Mouse (Mus musculus) left cerebral cortex, postnatal 4 days (tissue): ENCODE results near the gene Dlg4. TPM values are rescaled to one million over a fixed set of nuclear protein-coding genes. Genes with fewer than 3 reads are reported as not detected.

Source experiments
- DNase-seq: peaks from one replicate; pipeline ENCODE4 v3.0.0-alpha.2; 2022
- intact Hi-C: fragments of 180-260 bp; cut with DNase I; formaldehyde crosslinking; loops from one replicate; pipeline ENCODE4 v1.15.1; 2025
- microRNA-seq: library from miRNA; unstranded; fragments of <30 nt; microRNA quantifications from one replicate; pipeline ENCODE4 v1.2.0, GENCODE M21; 2022
- total RNA-seq, 2 experiments: library from RNA; stranded (reverse); gene quantifications; 2 replicates each; pipeline ENCODE4 v1.2.3; 2021

The Dlg4 gene
- total RNA-seq, 2 experiments from 2014 or later: 496 to 497 TPM

DNA sequence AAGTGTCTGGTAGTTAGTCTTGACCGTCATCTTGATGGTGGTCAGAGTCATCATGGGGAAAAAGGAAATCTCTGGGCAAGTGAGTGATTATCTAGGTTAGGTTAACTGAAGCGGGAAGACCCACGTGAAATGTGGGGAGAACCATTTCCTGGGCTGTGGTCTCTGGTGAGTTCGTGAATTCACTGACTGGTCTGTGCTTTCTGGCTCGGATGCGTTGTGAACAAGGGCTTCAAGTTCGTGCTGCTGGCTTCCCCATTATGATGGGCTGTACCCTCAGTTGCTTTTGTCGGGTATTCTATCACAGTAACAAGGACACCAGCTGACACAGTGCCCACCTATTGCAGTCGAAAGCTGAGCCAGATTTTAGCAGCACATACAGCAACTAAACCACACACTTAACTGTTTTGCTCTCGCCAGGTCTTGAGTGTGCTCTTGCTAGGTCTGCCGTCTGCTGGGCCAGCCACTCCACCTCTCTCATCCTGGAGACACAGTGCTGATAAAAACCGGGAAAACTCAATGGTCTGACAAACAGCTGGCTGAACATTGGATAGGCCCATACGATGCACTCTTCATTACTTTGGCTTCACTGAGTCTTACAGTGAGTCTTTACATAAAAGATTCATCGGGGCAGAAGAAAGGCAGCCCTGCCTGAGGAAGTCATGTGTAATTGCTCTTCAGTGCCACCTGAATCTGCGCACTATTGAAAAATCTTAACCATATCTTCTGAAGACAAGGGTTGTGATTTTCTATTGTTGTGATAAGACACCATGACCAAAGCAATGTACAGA lies 64.3 kb downstream of the Dlg4 start:
- intact Hi-C loops: no loop called here
- DNase-seq: no peak

DNA sequence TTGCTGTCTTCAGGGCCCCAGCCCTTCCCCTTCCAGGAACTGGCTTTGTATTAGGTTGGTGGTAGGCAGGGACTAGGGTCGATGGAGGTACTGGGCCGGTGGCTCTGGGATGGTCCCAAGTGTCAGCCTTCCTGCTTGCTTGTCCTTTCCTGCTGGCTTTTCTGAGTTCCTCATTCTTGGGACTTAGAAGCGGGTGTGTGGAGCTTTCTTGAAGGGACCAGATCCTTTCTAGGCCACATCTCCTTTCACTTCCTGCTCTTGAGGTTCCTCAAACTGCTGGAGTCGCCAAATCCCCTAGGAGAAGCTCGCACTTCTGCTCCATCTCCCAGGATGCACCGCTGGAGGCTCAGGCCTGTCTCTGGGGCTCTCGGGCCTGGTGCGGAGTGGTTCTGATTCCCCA lies 67.8 kb downstream of the Dlg4 start:
- intact Hi-C loops: no loop called here
- no peak for DNase-seq

DNA sequence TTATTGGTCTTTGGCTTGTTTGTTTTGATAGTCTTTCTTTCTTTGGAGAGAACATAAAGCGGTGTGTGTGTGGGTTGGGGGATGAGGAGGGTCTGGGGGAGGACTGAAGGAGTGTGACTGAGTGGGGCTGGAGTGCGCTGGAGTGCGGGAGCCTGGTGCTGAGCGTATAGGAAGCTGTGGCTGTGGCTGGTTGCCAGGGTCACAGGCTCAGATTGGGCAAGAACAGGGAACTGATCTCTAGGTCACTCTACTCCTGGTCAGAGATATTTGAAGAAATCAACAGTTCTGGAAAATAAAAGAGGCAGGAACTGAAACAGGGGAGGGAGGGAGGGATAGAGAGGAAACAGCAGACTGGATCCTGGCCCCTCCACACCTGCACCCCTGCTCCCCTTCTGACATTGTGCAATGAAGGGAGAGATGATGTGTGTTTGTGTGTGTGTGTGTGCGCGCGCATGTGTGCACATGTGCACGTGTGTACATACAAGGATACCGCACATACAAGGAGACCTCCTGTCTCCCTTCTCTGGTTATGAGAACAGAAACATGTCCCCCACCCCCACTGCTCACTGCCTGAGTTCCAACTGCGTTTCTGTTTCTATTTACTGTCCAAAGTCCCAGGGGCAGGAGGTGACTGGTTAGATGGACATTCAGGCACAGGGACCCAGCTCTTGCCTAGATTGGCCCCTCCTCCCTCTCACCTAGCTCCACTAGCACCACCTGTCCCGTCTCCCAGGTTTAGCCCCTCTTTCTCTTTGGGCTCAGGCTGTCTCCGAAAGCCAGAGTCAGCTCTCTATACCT lies 75.4 kb downstream of the Dlg4 start, which contains the start of gene Asgr2:
TSS of gene Asgr2 (plus strand) at position 659 of the 798 bp plus-strand sequence.
- no peak for DNase-seq
- intact Hi-C loops: no loop called here

Small RNA genes within 50 kb of the gene (microRNA-seq; reads per million reads assigned to microRNA genes)
- not detected for gene Gm44349
- 9,879 reads per million, percentile 95 among the genes with 10 or more reads in this experiment for gene Mir324

Other genes starting within 250 kb of the Dlg4 start
- 1 to 10 TPM in 1 of 2 experiments, under 1 TPM in 1; 0.48 to 1.5 TPM for gene Chrnb1, start 221.0 kb upstream of the Dlg4 start, total RNA-seq
- 10 to 100 TPM; 25.2 to 29.6 TPM for gene Fgf11, start 215.1 kb upstream of the Dlg4 start, total RNA-seq
- not detected for gene Tmem102, start 211.3 kb upstream of the Dlg4 start, total RNA-seq
- not detected for gene Gm39566, start 201.6 kb upstream of the Dlg4 start, total RNA-seq
- gene Spem2, start 198.5 kb upstream of the Dlg4 start, total RNA-seq: not detected
- gene Spem1, start 194.8 kb upstream of the Dlg4 start, total RNA-seq: 1 to 10 TPM in 1 of 2 experiments, under 1 TPM in 1; 0.93 to 1.1 TPM
- 100 to 1,000 TPM; 237 to 257 TPM for gene Nlgn2, start 179.2 kb upstream of the Dlg4 start, total RNA-seq
- 100 to 1,000 TPM; 140 to 155 TPM for gene Tmem256, start 178.4 kb upstream of the Dlg4 start, total RNA-seq
- 10 to 100 TPM; 46.2 to 52.1 TPM for gene Plscr3, start 170.6 kb upstream of the Dlg4 start, total RNA-seq
- not detected for gene Tnk1, start 158.2 kb upstream of the Dlg4 start, total RNA-seq
- gene Tmem95, start 138.9 kb upstream of the Dlg4 start, total RNA-seq: not detected
- 1 to 10 TPM in 1 of 2 experiments, under 1 TPM in 1; 0.38 to 1.0 TPM for gene Kctd11, start 135.5 kb upstream of the Dlg4 start, total RNA-seq
- gene Acap1, start 121.4 kb upstream of the Dlg4 start, total RNA-seq: under 1 TPM; 0.50 to 0.72 TPM
- 10 to 100 TPM in 1 of 2 experiments, 1 to 10 TPM in 1; 8.3 to 10.7 TPM for gene 2810408A11Rik, start 116.0 kb upstream of the Dlg4 start, total RNA-seq
- gene Neurl4, start 115.9 kb upstream of the Dlg4 start, total RNA-seq: 100 to 1,000 TPM; 157 to 165 TPM
- gene Gps2, start 103.1 kb upstream of the Dlg4 start, total RNA-seq: 10 to 100 TPM; 37.8 to 38.3 TPM
- 100 to 1,000 TPM; 539 to 555 TPM for gene Eif5a, start 95.0 kb upstream of the Dlg4 start, total RNA-seq
- 10 to 100 TPM; 16.1 to 23.5 TPM for gene Ybx2, start 81.1 kb upstream of the Dlg4 start, total RNA-seq
- 1 to 10 TPM; 1.7 to 3.2 TPM for gene Slc2a4, start 68.8 kb upstream of the Dlg4 start, total RNA-seq
- not detected for gene Cldn7, start 52.2 kb upstream of the Dlg4 start, total RNA-seq
- gene Ctdnep1, start 35.8 kb upstream of the Dlg4 start, total RNA-seq: 100 to 1,000 TPM in 1 of 2 experiments, 10 to 100 TPM in 1; 89.3 to 102 TPM
- gene Elp5, start 34.4 kb upstream of the Dlg4 start, total RNA-seq: 100 to 1,000 TPM; 112 to 116 TPM
- gene Gabarap, start 25.8 kb upstream of the Dlg4 start, total RNA-seq: 100 to 1,000 TPM; 303 to 307 TPM
- gene Phf23, start 21.2 kb upstream of the Dlg4 start, total RNA-seq: 10 to 100 TPM; 46.2 to 48.7 TPM
- 10 to 100 TPM; 38.8 to 40.1 TPM for gene Dvl2, start 16.3 kb upstream of the Dlg4 start, total RNA-seq
- gene Acadvl, start 1.5 kb upstream of the Dlg4 start, total RNA-seq: 10 to 100 TPM; 44.8 to 45.0 TPM
- 1 to 10 TPM; 3.7 to 3.9 TPM for gene Asgr1, start 37.1 kb downstream of the Dlg4 start, total RNA-seq
- gene Asgr2, start 75.7 kb downstream of the Dlg4 start, total RNA-seq: not detected
- under 1 TPM; 0.30 to 0.95 TPM for gene Mgl2, start 113.4 kb downstream of the Dlg4 start, total RNA-seq
- gene Clec10a, start 139.3 kb downstream of the Dlg4 start, total RNA-seq: 1 to 10 TPM; 1.3 to 2.9 TPM
- gene Slc16a11, start 195.8 kb downstream of the Dlg4 start, total RNA-seq: 10 to 100 TPM; 16.8 to 26.8 TPM
- 10 to 100 TPM; 14.8 to 15.2 TPM for gene Slc16a13, start 204.1 kb downstream of the Dlg4 start, total RNA-seq
- gene Bcl6b, start 212.9 kb downstream of the Dlg4 start, total RNA-seq: 1 to 10 TPM; 9.1 to 9.3 TPM
- 10 to 100 TPM; 64.2 to 73.1 TPM for gene 0610010K14Rik, start 221.0 kb downstream of the Dlg4 start, total RNA-seq
- gene Gm21988, start 222.9 kb downstream of the Dlg4 start, total RNA-seq: 1 to 10 TPM; 8.5 to 8.6 TPM
- 100 to 1,000 TPM; 180 to 182 TPM for gene Rnasek, start 222.9 kb downstream of the Dlg4 start, total RNA-seq
- under 1 TPM; 0.18 to 0.40 TPM for gene Alox12, start 238.4 kb downstream of the Dlg4 start, total RNA-seq